Mouse (Mus musculus) G1E (cell line): ENCODE results near the gene Tmcc3.

ENCODE experiments used
- CTCF ChIP-seq: IDR thresholded peaks from 2 replicates; pipeline ENCODE4 v1.5.1; 2012; ENCODE audit warnings: low read depth, low read length, inconsistent platforms, mixed read lengths
- POLR2AphosphoS5 ChIP-seq: IDR thresholded peaks from 2 replicates; pipeline ENCODE4 v1.6.1; 2012; ENCODE audit warnings: low read depth, low read length, inconsistent platforms; ENCODE audit not compliant: insufficient replicate concordance
- TAL1 ChIP-seq: conservative IDR thresholded peaks from 2 replicates; pipeline ENCODE4 v1.6.1; 2012; ENCODE audit warnings: low read depth, low read length, inconsistent platforms, mixed read lengths

DNA sequence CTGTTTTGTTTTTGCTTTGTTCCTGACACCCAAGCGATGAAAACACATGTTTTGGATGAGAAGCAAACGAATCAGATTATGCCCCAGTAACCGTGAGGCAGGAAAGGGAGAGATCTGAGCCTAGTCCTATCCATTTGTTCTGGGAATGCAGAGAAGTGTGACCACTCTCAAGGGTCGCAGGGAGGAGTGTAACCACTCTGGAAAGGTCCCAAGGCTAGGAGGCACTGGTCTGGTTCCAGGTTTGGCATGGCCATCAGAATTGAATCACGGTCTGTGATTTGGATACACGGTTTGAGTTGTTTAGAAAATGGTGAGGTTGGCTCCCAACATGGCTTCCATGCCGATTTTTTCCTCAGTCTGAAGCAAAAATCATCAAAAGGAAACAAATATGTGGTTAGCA, 30.5 kb downstream of the Tmcc3 start:
- no peak for TF ChIP-seq CTCF
- no peak for TF ChIP-seq TAL1
- TF ChIP-seq POLR2AphosphoS5 = no peak
